Mouse (Mus musculus) limb, embryonic 14.5 days (tissue): ENCODE measurements around the gene Tns3. TPM values are rescaled to one million over a fixed set of nuclear protein-coding genes. Genes with fewer than 3 reads are reported as not detected.
A peak's percentile ranks its signal among the peaks of the same experiment; 100 is the strongest.

Source experiments
- ATAC-seq: fragments of 200-750 bp; cut with Nextera tagmentation; 2 replicates; pipeline ENCODE4 v1.8.0; 2017; ENCODE audit warnings: low read depth, moderate number of reproducible peaks, moderate TSS enrichment; ENCODE audit not compliant: low FRiP score
- DNase-seq: peaks from one replicate; pipeline ENCODE4 v3.0.0-alpha.2; 2015; ENCODE audit warnings: low spot score
- H3K27ac ChIP-seq: fragments of 300-500 bp; sonication (generic); replicated peaks from 2 replicates; pipeline ENCODE4 v1.5.1; 2014; ENCODE audit warnings: low read depth, mild to moderate bottlenecking, low read length, moderate library complexity, mixed read lengths
- H3K27me3 ChIP-seq: fragments of 300-500 bp; sonication (generic); 2 replicates; pipeline ENCODE4 v1.6.1; 2014; ENCODE audit warnings: low read length, mixed read lengths; ENCODE audit not compliant: control insufficient read depth, insufficient read depth
- H3K36me3 ChIP-seq: fragments of 300-500 bp; sonication (generic); 2 replicates; pipeline ENCODE4 v1.6.1; 2014; ENCODE audit warnings: mild to moderate bottlenecking, low read length, moderate library complexity, mixed read lengths; ENCODE audit not compliant: control insufficient read depth, insufficient read depth
- H3K4me1 ChIP-seq: fragments of 300-500 bp; sonication (generic); 2 replicates; pipeline ENCODE4 v1.6.1; 2014; ENCODE audit warnings: antibody characterized with exemption, low read length, mixed read lengths; ENCODE audit not compliant: control insufficient read depth, insufficient read depth
- H3K4me2 ChIP-seq: fragments of 300-500 bp; sonication (generic); replicated peaks from 2 replicates; pipeline ENCODE4 v1.6.1; 2014; ENCODE audit warnings: low read depth, mild to moderate bottlenecking, low read length, moderate library complexity; ENCODE audit not compliant: severe bottlenecking
- H3K4me3 ChIP-seq: fragments of 300-500 bp; sonication (generic); replicated peaks from 2 replicates; pipeline ENCODE4 v1.5.1; 2014; ENCODE audit warnings: low read length
- H3K9ac ChIP-seq: fragments of 300-500 bp; sonication (generic); 2 replicates; pipeline ENCODE4 v1.6.1; 2014; ENCODE audit warnings: mild to moderate bottlenecking, low read depth, low read length, moderate library complexity; ENCODE audit not compliant: severe bottlenecking
- H3K9me3 ChIP-seq: fragments of 300-500 bp; sonication (generic); 2 replicates; pipeline ENCODE4 v1.6.1; 2016; ENCODE audit warnings: low read length; ENCODE audit not compliant: control insufficient read depth
- POLR2A ChIP-seq: fragments of 200-500 bp; IDR thresholded peaks from 2 replicates; pipeline ENCODE4 v1.8.0; 2012; ENCODE audit warnings: inconsistent platforms, mild to moderate bottlenecking, moderate library complexity, borderline replicate concordance; ENCODE audit not compliant: insufficient read depth, insufficient read length; ENCODE audit errors: extremely low read depth
- WGBS: fragments of 180-500 bp; shearing (Covaris S2); extraction: QIAGEN DNeasy Blood & Tissue Kit; methylation state at CpG from one replicate; pipeline ENCODE4 v1.1.7; 2014; 5-methylcytosine and 5-hydroxymethylcytosine counted together
- polyA plus RNA-seq, 2 experiments: library from polyadenylated mRNA; depleted of rRNA in 1 of 2; stranded (reverse) in 1 of 2; unstranded in 1 of 2; fragments of >200 nt; fragmentation: Nextera tagmentation in 1 of 2; extraction: Ambion mirVana in 1 of 2; gene quantifications; 2 replicates each; pipeline versions ENCODE4 v1.2.1 to v1.2.3; 2012 to 2014

The Tns3 gene
- polyA plus RNA-seq, 2 experiments, result 27.4 to 59.1 TPM

GRCm38 (mm10) chr11:8444759-8445422, 219.4 kb downstream of the Tns3 start:
- no peak for ATAC-seq
- peaks cover 83% of the 10 kb centered on the region for H3K36me3 ChIP-seq

GRCm38 (mm10) chr11:8443539-8444292, 220.6 kb downstream of the Tns3 start:
- Histone ChIP-seq H3K27me3 (no peaks in the 10 kb centered on the region), H3K4me1 (peaks cover 19% of the 10 kb centered on the region), H3K9me3 (no peaks in the 10 kb centered on the region), H3K9ac (no peak overlapping the region), H3K27ac (peak overlapping the region; percentile 26; the same call in 1 of the 2 replicates), H3K4me2 (no peak overlapping the region), H3K4me3 (no peak overlapping the region), H3K36me3 (peaks cover 78% of the 10 kb centered on the region)
- WGBS, result 85% methylated on average over 11 of the region's 11 CpGs
- ATAC-seq (no peak), DNase-seq (no peak)
- TF ChIP-seq POLR2A, result no peak

More at GRCm38 (mm10) chr11:8444759-8445422, 219.4 kb downstream of the Tns3 start:
- 90% methylated on average over 13 of the region's 13 CpGs for WGBS
- Histone ChIP-seq H3K9me3 (no peaks in the 10 kb centered on the region), H3K27me3 (no peaks in the 10 kb centered on the region), H3K4me3 (no peak overlapping the region), H3K4me2 (no peak overlapping the region), H3K9ac (no peak overlapping the region), H3K27ac (no peak overlapping the region), H3K4me1 (peaks cover 12% of the 10 kb centered on the region)
- no peak for TF ChIP-seq POLR2A
- DNase-seq, result no peak

GRCm38 (mm10) chr11:8440706-8441105, 223.6 kb downstream of the Tns3 start:
- H3K36me3 ChIP-seq, result peaks cover 75% of the 10 kb centered on the region
- peaks cover 15% of the 10 kb centered on the region; the same call in 1 of the 2 replicates for H3K4me1 ChIP-seq
- 73% methylated on average over 2 of the region's 2 CpGs for WGBS
- ATAC-seq (no peak), DNase-seq (no peak)
- H3K4me2 ChIP-seq, result no peak overlapping the region
- no peak overlapping the region for H3K9ac ChIP-seq
- H3K4me3 ChIP-seq, result no peak overlapping the region
- no peak for TF ChIP-seq POLR2A
- no peaks in the 10 kb centered on the region for H3K9me3 ChIP-seq
- H3K27me3 ChIP-seq, result no peaks in the 10 kb centered on the region
- no peak overlapping the region for H3K27ac ChIP-seq

- Histone ChIP-seq H3K27ac (no peak overlapping the region), H3K36me3 (peaks cover 75% of the 10 kb centered on the region)
Measured at GRCm38 (mm10) chr11:8440221-8440620, 224.1 kb downstream of the Tns3 start.

GRCm38 (mm10) chr11:8439035-8439434, 225.3 kb downstream of the Tns3 start:
- Histone ChIP-seq H3K27ac (no peak overlapping the region; the same call in 1 of the 2 replicates), H3K4me2 (no peak overlapping the region), H3K9ac (no peak overlapping the region), H3K9me3 (no peaks in the 10 kb centered on the region), H3K36me3 (peaks cover 77% of the 10 kb centered on the region), H3K4me3 (no peak overlapping the region), H3K4me1 (peaks cover 12% of the 10 kb centered on the region; the same call in 1 of the 2 replicates), H3K27me3 (no peaks in the 10 kb centered on the region)
- no peak for TF ChIP-seq POLR2A
- WGBS, result 67% methylated on average over 9 of the region's 9 CpGs
- DNase-seq, result peak; percentile 26
- ATAC-seq, result peak; percentile 4; the same call in 1 of the 2 replicates

More at GRCm38 (mm10) chr11:8440221-8440620, 224.1 kb downstream of the Tns3 start:
- Histone ChIP-seq H3K27me3 (no peaks in the 10 kb centered on the region), H3K4me3 (no peak overlapping the region), H3K4me1 (peaks cover 14% of the 10 kb centered on the region; the same call in 1 of the 2 replicates), H3K4me2 (no peak overlapping the region), H3K9ac (no peak overlapping the region), H3K9me3 (no peaks in the 10 kb centered on the region)
- TF ChIP-seq POLR2A, result no peak
- WGBS, result 88% methylated on average over 5 of the region's 5 CpGs
- no peak for ATAC-seq
- DNase-seq, result no peak
